Mouse (Mus musculus): ENCODE data around the gene Tmtc1. TPM values are rescaled to one million over a fixed set of nuclear protein-coding genes. Genes with fewer than 3 reads are reported as not detected.

The Tmtc1 gene
- polyA plus RNA-seq, 1 experiment from 2014 or later: not detected

DNA sequence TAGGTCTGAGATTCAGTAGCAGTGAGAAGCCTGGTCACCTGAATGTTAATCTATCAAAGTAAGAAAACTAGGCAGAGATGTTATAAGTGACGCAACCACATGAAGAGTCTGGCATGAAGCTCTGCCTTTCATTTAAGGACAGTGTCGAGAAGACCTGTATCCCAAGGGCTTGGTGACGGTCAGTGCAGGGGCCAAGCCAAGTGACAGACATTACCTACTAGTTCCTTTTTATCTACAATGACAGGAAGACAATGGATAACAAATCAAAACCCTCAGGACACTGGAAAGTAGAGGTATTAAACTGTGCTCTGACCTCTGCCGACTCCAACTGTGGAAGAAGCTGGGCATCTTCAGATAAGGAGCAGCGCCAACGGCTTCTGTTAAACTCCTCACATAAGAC lies 43.2 kb downstream of the Tmtc1 start:
- no peaks in the 10 kb centered on the region for H3K36me3 ChIP-seq (ENCODE audit: inconsistent target)
- H3K27ac ChIP-seq: no peak overlapping the region
- no peak overlapping the region for H3K4me3 ChIP-seq (ENCODE audit: inconsistent target)
- no peaks in the 10 kb centered on the region for H3K79me2 ChIP-seq (ENCODE audit: inconsistent target)
- whole genome bisulfite sequencing (ENCODE audit: missing documents): 95% methylated on average over 6 of the region's 6 CpGs

DNA sequence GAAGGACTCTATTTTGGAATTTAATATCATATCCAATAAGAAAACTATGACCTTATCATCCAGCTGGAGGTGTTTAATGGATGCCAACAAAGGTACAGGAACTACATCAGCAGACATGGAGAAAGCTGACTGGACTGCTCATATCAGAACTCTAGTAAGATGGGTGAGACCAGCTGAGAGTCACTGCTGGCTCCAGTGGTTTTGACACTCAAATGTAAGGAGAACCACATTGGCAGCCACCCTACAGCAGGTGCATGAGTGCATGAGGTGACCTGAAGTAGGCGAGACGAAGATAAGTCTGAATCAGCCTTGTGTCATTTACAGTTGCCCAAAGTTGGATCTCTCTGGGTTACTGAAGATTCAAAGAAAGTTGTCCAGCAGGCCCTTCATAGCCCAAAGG lies 44.6 kb downstream of the Tmtc1 start:
- Histone ChIP-seq H3K36me3 (ENCODE audit: inconsistent target) (no peaks in the 10 kb centered on the region), H3K4me3 (ENCODE audit: inconsistent target) (no peak overlapping the region), H3K79me2 (ENCODE audit: inconsistent target) (no peaks in the 10 kb centered on the region), H3K27ac (no peak overlapping the region)
- 94% methylated on average over 2 of the region's 2 CpGs for WGBS (ENCODE audit: missing documents)

DNA sequence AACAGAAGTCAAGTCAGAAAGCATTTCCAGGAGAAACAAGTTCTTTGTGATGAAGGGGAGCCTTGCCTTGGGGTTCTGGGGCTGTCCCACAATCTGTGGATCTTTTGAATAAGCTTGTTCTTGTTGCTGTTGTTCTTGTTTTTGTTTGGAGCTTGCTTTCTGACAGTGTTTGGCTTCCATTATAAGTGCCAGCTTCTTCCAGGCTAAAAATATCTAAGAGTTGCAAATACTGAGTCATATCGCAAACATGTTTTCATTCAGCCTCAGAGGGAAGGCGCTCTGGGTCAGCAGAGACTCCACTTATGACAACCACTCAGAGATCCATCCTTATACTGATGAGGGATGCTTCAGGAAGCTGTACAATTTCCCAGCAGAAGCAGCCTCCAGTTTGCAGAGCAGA lies 45.3 kb downstream of the Tmtc1 start:
- WGBS (ENCODE audit: missing documents): 88% methylated on average over 2 of the region's 2 CpGs
- Histone ChIP-seq H3K36me3 (ENCODE audit: inconsistent target) (no peaks in the 10 kb centered on the region), H3K4me3 (ENCODE audit: inconsistent target) (no peak overlapping the region), H3K27ac (no peak overlapping the region), H3K79me2 (ENCODE audit: inconsistent target) (no peaks in the 10 kb centered on the region)

DNA sequence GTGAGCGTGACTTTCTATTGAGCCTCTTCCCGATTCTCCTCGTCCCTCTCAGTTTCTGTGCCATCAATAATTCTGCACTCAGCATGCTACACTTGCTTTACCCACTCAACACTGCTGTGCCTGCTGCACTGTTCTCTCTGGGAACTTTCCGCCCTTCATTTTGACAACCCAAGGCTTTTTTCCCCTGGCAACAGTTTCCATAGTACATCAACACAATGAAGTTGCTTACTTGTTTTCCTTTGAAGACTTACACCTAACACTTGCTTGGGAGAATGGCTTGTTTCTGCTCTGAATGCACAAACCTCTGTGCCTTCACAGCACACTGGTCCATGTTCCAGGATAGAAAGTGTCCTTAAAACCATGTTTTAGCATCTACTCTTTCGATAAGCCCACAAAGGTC lies 46.9 kb downstream of the Tmtc1 start:
- WGBS (ENCODE audit: missing documents): 97% methylated on average over 5 of the region's 5 CpGs
- Histone ChIP-seq H3K79me2 (ENCODE audit: inconsistent target) (no peaks in the 10 kb centered on the region), H3K27ac (no peak overlapping the region), H3K36me3 (ENCODE audit: inconsistent target) (no peaks in the 10 kb centered on the region), H3K4me3 (ENCODE audit: inconsistent target) (no peak overlapping the region)

DNA sequence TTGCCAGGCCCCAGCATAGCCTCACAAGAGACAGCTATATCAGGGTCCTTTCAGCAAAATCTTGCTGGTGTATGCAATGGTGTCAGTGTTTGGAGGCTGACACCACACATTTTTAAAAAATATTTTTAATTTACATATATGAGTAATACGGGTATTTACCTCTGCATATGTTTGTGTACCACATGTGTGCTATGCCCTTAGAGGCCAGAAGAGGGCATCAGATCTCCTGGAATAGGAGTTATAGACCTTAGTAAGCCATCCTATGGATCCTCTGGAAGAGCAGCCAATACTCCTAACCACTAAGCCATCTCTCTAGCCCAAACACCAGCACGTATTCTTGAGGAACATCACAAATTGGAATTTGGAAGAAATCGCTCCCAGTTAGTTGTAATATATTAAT lies 48.9 kb downstream of the Tmtc1 start:
- WGBS (ENCODE audit: missing documents): 90% methylated on average over 3 of the region's 3 CpGs
- no peaks in the 10 kb centered on the region for H3K79me2 ChIP-seq (ENCODE audit: inconsistent target)
- H3K27ac ChIP-seq: no peak overlapping the region
- no peaks in the 10 kb centered on the region for H3K36me3 ChIP-seq (ENCODE audit: inconsistent target)
- H3K4me3 ChIP-seq (ENCODE audit: inconsistent target): no peak overlapping the region

DNA sequence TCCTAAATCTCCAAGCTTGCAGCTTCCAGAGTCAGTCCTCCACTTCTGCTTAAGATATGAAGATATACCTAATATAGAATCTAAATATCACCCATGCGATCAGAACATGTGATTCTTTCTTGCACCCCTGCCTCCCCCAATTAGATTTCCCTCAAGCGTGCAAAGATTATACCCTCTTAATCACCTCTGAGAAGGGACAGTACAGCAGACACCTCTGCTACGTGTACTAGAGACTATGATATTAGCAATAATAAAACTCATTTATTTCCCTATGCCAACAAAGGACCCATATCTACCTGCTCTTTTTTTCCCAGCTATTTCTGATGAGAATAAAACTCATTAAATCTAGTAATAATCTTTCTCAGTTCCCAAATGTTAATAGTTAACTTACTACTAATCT lies 49.9 kb downstream of the Tmtc1 start:
- H3K79me2 ChIP-seq (ENCODE audit: inconsistent target): no peaks in the 10 kb centered on the region
- 96% methylated on average over 3 of the region's 3 CpGs for WGBS (ENCODE audit: missing documents)
- no peaks in the 10 kb centered on the region for H3K36me3 ChIP-seq (ENCODE audit: inconsistent target)

DNA sequence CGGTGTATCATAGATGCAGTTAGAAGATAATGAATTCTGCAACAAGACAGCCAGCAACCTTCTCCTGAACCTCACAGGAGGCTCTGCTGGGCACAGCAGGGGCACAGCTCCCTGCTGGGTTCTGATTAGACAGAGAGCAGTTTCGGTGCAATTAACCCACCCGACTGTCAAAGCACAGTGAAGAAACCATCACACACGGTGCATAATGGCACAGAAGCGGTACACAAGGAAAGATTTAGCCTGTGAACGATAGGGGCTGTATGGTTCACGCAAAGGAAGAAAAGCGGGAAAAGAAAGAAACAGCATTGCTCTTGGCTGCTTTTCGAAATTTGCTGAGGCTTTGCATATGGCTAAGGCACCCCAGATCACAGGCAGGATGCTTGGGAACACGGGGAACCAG lies 52.0 kb downstream of the Tmtc1 start:
- Histone ChIP-seq H3K79me2 (ENCODE audit: inconsistent target) (no peaks in the 10 kb centered on the region), H3K36me3 (ENCODE audit: inconsistent target) (no peaks in the 10 kb centered on the region), H3K4me3 (ENCODE audit: inconsistent target) (no peak overlapping the region), H3K27ac (no peak overlapping the region)
- 90% methylated on average over 9 of the region's 10 CpGs for WGBS (ENCODE audit: missing documents)

More for the DNA sequence above, 49.9 kb downstream of the Tmtc1 start:
- no peak overlapping the region for H3K4me3 ChIP-seq (ENCODE audit: inconsistent target)
- no peak overlapping the region for H3K27ac ChIP-seq

DNA sequence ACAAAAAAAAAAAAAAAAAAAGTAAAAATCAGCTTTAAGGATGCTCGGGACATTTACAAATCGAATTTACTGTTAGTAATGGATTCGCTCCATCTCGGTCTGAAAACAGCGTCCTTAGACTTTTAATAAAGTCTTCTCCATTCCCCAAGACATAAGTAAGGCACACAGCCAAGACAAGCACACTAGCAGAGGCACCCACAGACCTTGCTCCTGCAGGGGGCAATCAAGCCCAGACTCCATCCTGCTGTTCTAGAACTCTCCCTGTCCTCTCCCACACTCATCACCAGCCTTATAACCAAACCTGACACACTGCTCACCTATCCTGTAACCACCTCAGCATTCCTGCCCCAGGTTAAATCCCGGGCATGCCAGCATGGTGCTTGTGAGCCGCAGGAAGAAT lies 52.9 kb downstream of the Tmtc1 start:
- WGBS (ENCODE audit: missing documents): 94% methylated on average over 7 of the region's 7 CpGs
- H3K79me2 ChIP-seq (ENCODE audit: inconsistent target): no peaks in the 10 kb centered on the region
- H3K27ac ChIP-seq: no peak overlapping the region
- H3K36me3 ChIP-seq (ENCODE audit: inconsistent target): no peaks in the 10 kb centered on the region
- no peak overlapping the region for H3K4me3 ChIP-seq (ENCODE audit: inconsistent target)

DNA sequence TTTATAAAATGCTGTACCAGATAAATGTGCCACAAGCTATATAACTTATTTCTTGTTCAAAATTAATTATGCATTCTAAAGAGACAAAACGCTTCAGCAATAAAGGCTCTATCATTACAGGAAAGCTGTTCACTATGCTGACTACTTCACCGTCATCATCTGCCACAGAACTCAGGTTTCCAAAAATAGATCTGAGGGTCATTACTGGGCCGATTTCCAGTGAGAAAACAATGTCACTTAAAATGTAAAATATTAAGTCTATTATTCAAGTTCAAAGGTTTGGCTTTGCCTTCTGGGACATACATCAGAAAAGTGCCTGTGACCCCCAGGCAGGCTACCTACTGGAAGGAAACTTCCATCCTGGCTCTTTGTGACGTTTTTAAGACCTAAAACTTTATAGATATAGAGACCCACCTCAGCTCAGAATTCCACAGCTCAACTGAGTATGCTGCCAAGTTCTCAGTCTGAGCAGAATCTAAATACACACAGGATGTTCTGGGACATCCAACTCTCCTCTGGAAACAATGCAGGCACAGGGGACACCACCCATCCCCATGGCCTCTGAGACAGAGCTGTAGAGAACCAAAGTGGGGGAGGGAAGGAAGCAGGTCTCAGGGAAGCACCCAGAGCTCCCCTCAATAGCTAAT lies 53.4 kb downstream of the Tmtc1 start:
- H3K36me3 ChIP-seq (ENCODE audit: inconsistent target): no peaks in the 10 kb centered on the region
- H3K4me3 ChIP-seq (ENCODE audit: inconsistent target): no peak overlapping the region
- 58% methylated on average over 4 of the region's 4 CpGs for WGBS (ENCODE audit: missing documents)
- no peak overlapping the region for H3K27ac ChIP-seq
- H3K79me2 ChIP-seq (ENCODE audit: inconsistent target): no peaks in the 10 kb centered on the region

DNA sequence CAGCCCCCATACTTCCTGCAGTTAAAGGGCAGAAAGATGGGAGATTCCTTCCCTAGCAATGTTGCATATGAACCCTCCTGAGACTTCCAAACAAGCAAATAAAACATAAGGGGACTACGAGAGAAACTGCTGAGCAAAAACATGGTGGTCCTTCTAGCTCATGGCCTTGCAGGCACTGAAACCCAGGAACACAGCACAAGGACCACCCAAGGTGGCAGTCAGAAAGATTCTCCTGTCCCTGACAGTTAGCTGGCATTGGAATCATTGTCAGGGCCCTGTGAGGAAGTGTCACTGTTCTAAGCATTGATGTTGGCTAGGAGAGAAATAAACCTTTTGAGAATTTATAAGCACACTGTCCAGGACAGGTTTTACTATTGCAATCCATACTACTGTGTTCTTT lies 56.2 kb downstream of the Tmtc1 start:
- Histone ChIP-seq H3K79me2 (ENCODE audit: inconsistent target) (no peaks in the 10 kb centered on the region), H3K27ac (no peak overlapping the region), H3K36me3 (ENCODE audit: inconsistent target) (no peaks in the 10 kb centered on the region), H3K4me3 (ENCODE audit: inconsistent target) (no peak overlapping the region)
- WGBS (ENCODE audit: missing documents): 92% methylated on average over 1 of the region's 1 CpGs

DNA sequence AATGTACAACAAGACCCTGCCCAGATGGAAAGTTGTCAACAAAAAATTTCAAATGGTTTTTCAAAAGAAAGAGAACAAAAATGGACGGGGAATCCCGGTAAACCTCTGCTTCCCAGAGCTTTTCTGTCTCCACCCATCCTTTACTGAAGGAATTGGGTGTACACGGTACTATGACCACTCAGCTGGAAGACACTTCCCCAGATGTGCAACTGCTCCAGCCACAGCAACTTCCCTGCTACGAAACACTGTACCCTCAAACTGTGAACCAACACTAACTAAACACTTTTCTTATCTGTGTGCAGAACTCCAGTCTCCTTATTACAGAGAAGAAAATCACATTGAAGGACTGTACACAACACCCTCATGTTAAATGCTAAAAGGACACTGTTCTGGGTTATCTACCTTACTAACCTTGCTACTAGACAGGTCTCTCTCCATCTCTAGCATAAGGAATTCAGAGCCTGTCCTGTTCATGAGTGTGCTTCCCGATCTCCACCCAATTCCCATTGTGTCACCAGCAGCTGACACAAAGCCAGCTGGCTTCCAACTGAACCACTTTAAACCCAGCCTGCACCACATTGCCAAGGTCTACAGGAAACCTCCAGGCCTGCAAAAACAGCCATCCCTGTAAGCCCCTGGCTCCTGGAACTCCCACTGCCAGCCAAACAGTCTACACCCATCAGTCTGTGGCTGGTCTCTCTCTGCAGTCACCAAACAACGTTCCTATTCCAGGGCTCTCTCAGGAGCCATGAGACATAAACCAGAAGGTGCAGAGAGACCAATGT lies 59.9 kb downstream of the Tmtc1 start:
- Histone ChIP-seq H3K36me3 (ENCODE audit: inconsistent target) (no peaks in the 10 kb centered on the region), H3K4me3 (ENCODE audit: inconsistent target) (no peak overlapping the region), H3K27ac (no peak overlapping the region), H3K79me2 (ENCODE audit: inconsistent target) (no peaks in the 10 kb centered on the region)
- 73% methylated on average over 6 of the region's 6 CpGs for WGBS (ENCODE audit: missing documents)

DNA sequence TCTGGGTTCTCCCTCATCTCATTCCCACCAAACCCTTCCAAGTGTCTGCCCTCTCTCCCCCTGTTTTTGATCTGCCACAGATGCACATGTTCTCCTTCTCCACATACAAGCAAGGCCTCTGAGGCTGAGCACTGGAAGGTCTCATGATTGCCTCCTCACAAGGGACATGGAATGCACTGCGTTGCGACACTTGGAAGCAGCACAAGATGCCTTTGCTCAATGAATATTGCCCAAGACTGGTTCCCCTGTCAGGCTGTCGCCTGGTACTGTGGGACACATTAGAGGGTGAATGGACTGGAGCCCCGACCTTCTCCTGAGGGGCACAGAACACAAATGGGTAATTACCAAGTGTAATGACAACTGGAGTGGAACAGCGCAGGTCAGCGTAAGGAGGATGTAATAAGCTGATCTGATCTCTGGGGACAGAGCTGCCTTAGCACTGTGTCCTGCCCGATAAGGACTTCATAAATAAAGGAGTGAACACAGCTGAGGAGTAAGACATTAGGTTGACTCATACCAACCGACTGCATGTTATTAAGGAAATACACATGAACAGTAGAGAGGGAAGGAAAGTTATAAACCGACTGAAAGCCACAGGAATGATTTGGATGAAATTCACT lies 62.9 kb downstream of the Tmtc1 start:
- WGBS (ENCODE audit: missing documents): 68% methylated on average over 9 of the region's 9 CpGs
- no peak overlapping the region for H3K4me3 ChIP-seq (ENCODE audit: inconsistent target)
- no peak overlapping the region for H3K27ac ChIP-seq
- H3K79me2 ChIP-seq (ENCODE audit: inconsistent target): no peaks in the 10 kb centered on the region
- H3K36me3 ChIP-seq (ENCODE audit: inconsistent target): no peaks in the 10 kb centered on the region

DNA sequence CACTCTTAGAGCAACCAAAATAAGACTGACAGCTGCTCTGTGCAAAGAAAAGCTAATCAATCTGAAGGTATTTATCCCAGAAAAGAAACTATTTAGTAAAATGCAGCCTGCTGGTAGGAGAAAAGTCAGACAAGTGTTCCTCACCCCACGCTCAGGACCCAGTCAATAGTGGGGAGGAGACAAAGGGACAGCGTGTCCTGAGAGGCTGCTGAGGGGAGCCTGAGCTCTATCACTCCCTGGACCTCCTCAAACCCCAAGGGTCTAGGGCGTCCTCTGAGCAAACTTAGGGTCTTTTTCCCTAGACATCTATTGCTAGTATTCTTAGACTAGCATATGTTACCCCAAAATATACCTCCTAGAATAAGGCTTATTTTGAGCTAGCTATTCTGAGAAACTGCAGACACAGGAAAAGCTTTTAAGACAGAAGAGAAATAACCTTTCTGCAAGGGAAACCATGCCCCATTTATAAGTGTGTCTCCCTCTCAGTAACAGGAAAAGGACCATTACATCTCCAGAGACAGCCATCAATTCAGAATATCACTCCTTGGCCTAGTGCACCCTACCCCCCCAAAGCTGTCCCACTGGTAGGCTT lies 68.5 kb downstream of the Tmtc1 start:
- Histone ChIP-seq H3K4me3 (ENCODE audit: inconsistent target) (no peak overlapping the region), H3K27ac (no peak overlapping the region), H3K36me3 (ENCODE audit: inconsistent target) (no peaks in the 10 kb centered on the region), H3K79me2 (ENCODE audit: inconsistent target) (no peaks in the 10 kb centered on the region)
- WGBS (ENCODE audit: missing documents): 88% methylated on average over 3 of the region's 3 CpGs

DNA sequence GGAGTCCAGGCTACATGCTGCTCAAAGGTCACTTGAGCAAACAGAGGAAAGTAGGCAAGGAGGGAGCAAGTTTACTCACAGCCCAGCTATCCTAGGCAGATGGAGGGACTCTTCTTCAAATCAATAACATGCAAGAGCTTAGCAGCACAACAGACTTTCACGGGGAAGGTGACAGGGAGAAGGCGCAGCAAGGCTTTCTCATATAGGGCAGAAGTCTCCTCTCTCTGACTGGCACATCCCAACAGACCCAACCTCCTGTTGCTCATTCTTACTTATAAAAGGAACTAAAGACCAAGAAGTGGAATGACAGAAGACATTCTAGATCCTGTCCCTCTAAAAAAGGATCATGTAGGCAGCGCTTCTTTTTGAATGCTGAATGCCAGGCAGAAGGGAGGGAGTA lies 69.2 kb downstream of the Tmtc1 start:
- Histone ChIP-seq H3K4me3 (ENCODE audit: inconsistent target) (no peak overlapping the region), H3K79me2 (ENCODE audit: inconsistent target) (no peaks in the 10 kb centered on the region), H3K36me3 (ENCODE audit: inconsistent target) (no peaks in the 10 kb centered on the region), H3K27ac (no peak overlapping the region)
- 93% methylated on average over 3 of the region's 3 CpGs for WGBS (ENCODE audit: missing documents)

DNA sequence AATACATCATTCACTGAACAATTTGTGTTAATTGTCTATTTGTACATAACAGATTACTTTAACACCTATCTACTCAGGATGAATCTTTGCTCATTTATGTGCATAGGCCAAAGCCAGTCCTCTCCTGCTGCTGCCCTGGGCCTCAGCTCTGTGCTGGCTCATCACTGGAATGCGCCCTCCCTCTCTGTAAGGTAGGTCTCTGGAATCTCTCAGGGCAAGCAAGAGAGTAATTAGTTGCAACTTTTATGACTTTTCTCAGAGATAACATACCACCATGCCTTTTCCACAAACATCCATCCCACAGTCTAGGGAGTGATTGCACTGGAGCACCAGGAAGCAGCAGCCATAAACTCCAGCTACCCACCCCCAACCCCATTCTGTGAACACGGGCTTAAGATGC lies 70.7 kb downstream of the Tmtc1 start:
- 94% methylated on average over 2 of the region's 2 CpGs for WGBS (ENCODE audit: missing documents)
- no peaks in the 10 kb centered on the region for H3K36me3 ChIP-seq (ENCODE audit: inconsistent target)
- H3K27ac ChIP-seq: no peak overlapping the region
- H3K4me3 ChIP-seq (ENCODE audit: inconsistent target): no peak overlapping the region
- H3K79me2 ChIP-seq (ENCODE audit: inconsistent target): no peaks in the 10 kb centered on the region

Data from macrophage (primary cell).